Mouse (Mus musculus) A20 (cell line): ENCODE measurements around the gene Zfp365.

ENCODE experiments used
- DNase-seq: peaks from one replicate; pipeline ENCODE4 v3.0.0-alpha.2; 2011; ENCODE audit warnings: low read depth, low spot score

Gene Zfp365

DNA sequence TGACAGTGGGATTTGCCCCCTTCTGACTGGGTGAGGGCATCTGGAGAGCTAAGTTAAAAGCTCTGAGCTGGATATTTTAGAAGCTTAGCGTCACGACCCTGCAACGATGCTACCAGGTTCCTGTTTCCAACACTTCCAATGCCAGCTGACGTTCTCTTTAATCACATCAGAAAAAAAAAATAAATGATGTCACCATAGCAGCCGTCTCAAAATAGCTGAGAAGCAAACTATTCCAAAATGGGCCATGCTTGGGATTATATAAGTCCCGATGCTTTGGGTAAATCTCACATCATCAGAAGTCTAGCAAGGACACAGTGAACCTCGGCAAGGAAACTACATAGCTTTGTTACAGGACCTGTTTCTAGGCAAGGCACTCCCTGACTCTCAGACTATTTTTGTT is 9.1 kb downstream of the Zfp365 start:
- no peak for DNase-seq

DNA sequence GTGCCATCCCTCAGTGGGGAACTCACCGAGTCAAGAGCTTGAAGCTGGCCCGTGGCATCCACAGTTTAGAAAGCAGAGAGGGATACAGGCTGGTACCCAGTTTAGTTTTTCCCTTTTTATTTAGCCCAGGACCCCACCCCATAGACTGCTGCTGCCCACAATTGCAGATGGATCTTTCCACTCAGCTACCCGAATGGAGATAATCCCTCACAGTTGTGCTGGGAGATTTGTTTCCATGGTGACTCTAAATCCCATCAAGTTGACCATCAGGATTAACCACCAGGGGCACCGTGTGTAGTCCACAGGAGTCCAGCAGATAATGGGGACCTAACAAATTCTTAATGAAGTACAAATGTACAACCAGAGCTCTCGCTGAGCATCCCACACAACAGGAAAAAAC is 11.3 kb downstream of the Zfp365 start:
- no peak for DNase-seq

- no peak for DNase-seq
Measured at GRCm38 (mm10) chr10:67898949-67899675, 13.3 kb downstream of the Zfp365 start.

GRCm38 (mm10) chr10:67898355-67898935 is 14.0 kb downstream of the Zfp365 start:
- no peak for DNase-seq

DNA sequence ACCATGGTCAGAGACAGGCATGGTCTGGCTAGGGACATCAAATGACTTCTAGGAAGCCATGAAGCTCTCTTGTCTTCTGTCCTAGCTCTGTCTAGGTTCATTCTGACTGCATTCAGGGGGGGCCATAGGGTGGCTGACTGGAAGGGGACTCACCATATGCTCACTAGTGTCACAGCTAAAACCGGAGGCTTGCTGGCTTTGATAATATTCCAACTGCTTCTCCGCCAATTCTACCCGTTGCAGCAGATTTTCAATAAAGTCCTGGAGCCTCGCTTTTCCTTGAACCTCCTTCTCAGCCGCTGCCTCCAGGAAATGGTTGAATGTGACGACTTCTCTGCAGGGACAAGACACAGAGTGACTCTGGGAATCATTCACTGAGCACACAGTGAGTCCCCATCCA is 15.2 kb downstream of the Zfp365 start:
- no peak for DNase-seq

DNA sequence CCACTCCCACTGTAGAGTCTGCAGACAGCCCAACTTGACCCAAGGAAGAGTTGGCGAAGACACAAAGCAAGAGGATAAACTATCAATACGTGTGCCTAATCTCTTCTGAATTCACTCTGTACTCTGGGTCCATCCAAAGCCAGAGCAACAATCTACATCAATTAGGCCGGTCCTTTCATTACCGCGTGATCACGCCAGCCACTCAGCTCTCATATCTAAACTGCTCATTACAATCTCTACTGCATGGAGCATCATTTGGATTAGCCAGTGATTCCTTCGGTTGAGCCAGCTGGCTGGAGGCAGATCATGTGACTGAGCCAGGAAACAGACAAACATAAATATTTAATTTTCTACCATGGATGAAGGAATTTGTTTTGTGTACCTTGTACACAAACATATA is 17.8 kb downstream of the Zfp365 start:
- no peak for DNase-seq

- no peak for DNase-seq
Measured at GRCm38 (mm10) chr10:67894059-67894458, 18.4 kb downstream of the Zfp365 start.

- no peak for DNase-seq
Measured at GRCm38 (mm10) chr10:67893226-67893625, 19.2 kb downstream of the Zfp365 start.

GRCm38 (mm10) chr10:67891126-67891525 is 21.3 kb downstream of the Zfp365 start:
- no peak for DNase-seq

DNA sequence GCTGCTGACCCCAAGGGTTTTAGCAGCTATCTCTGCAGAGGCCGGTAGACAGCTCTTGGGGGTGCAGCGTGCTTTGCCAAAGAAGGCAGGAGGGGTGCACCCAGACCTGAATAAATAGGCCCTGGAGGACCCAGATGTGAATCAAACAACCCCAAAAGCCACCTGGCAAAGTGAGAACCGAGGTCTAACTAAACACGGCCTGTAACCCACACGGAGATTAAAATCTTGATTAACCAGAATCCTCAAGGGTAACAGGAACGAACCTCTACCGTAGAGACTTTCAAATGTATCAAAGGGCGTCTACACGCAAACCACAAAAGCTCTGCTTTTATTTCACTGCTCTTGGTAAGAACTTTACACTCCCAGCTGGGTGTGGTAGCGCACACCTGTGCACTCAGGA is 24.5 kb downstream of the Zfp365 start:
- DNase-seq: no peak

GRCm38 (mm10) chr10:67880692-67881091 is 31.8 kb downstream of the Zfp365 start:
- no peak for DNase-seq

GRCm38 (mm10) chr10:67871811-67872210 is 40.7 kb downstream of the Zfp365 start:
- DNase-seq: peak; percentile 41

- no peak for DNase-seq
Measured at GRCm38 (mm10) chr10:67868234-67868633, 44.2 kb downstream of the Zfp365 start.

- no peak for DNase-seq
Measured at GRCm38 (mm10) chr10:67865841-67866240, 46.6 kb downstream of the Zfp365 start.

GRCm38 (mm10) chr10:67865063-67865462 is 47.4 kb downstream of the Zfp365 start:
- DNase-seq: no peak

- DNase-seq: peak; percentile 42
Measured at GRCm38 (mm10) chr10:67862331-67862730, 50.1 kb downstream of the Zfp365 start.

- peak; percentile 60 for DNase-seq
Measured at GRCm38 (mm10) chr10:67858878-67859277, 53.6 kb downstream of the Zfp365 start.

- no peak for DNase-seq
Measured at GRCm38 (mm10) chr10:67857561-67857906, 54.9 kb downstream of the Zfp365 start.

DNA sequence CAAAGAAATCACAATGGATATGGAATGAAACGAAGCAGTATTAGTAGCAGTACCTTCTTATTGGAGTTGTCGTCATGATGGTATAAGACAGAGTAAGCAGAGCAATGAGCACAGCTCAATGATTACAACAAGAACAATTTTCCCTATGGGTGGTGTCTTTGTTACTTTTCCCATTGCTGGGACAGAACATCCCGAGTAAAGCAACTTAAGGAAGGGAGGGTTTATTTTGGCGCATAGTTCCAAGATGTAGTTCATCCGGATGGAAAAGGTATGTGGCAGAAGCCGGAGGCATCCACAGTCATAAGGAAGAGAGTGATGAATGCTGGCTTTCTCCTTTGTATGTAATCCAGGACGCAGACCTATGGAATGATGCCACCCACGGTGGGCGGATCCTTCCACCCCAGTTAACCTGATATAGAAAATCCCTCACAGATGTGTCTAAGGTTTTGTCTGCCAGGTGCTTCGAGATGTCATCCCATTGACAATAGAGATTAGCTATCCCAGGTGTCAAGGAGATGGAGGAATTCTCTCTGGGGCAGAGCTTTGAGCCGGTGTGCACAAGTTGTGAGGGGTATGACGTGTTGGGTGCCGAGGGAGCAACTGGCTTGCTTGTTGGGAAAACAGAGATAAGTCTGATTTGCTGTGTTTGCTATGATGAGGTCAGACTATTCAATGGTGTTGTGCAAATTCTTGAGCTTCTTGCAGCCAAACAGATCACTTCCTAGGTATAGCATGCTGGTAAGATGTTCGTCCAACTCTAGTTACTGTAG is 55.5 kb downstream of the Zfp365 start:
- no peak for DNase-seq

- no peak for DNase-seq
Measured at GRCm38 (mm10) chr10:67855760-67856159, 56.7 kb downstream of the Zfp365 start.

GRCm38 (mm10) chr10:67852411-67852810 is 60.1 kb downstream of the Zfp365 start:
- no peak for DNase-seq

DNA sequence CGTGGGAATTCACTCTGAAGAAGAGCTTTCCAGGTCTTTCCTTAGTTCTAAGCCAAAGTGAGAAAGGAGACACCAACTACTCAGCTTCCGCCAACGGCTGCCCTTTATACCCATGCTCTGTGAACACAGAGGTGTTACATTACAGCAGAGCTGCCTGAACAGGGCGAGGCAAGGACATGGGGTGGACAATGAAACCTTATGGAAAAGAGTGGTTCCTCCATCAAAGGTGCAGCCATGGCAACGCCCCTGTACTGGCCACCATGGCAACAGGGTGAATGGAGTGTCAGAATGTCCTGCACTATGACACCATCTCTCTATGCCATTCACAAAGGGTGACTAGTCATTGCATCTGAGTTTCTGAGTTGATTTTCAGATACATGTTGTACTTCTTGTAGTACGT is 61.4 kb downstream of the Zfp365 start:
- DNase-seq: no peak
